Mouse (Mus musculus) kidney, adult 8-10 months (tissue): ENCODE measurements around the gene D030056L22Rik.

Experiments used
- DNase-seq, 2 experiments: peaks; one replicate each; pipeline ENCODE4 v3.0.0; 2022

The D030056L22Rik gene

GRCm38 (mm10) chr19:18712866-18713300, at the start of gene D030056L22Rik:
D030056L22Rik (plus strand) TSS chr19:18713193.
- peak; percentile 97 to 99 for DNase-seq

DNA sequence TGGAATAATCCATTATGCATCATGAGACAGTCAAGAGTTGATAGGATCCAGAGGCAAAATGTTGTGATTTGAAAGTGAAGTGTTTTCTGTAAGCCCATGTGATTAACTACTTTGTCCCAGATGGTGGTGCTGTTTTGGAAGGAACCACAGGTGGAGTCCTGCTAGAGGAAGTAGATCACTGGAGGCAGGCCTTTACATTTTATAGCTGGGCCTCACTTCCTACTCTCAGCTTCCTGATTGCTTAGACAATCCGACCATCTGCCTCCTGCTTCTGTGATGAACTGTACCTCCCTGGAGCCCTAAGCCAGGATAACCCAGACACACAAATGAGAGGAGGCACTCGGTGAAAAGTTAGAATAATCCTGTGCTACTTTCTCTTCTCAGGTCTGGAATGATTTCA, 49.1 kb upstream of the D030056L22Rik start:
- no peak for DNase-seq

DNA sequence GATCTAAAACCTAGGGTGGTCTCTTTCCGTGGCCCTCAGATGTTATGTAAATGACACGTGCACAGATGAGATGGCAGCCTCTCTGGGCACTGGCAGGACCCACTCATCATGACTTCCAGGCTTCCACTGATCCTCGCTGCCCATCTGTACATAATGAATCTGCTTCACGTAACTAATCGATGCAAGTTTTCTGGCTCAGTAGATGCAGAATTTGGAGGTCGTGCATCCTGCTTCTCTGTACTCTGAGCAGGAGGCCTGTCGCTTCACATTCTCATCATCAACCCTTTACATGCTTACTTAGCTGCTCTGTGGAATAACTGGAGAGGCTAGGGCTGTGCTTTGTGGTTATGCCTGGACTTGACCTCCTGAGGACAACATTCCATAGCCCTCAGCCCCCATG, 46.0 kb upstream of the D030056L22Rik start:
- no peak for DNase-seq

DNA sequence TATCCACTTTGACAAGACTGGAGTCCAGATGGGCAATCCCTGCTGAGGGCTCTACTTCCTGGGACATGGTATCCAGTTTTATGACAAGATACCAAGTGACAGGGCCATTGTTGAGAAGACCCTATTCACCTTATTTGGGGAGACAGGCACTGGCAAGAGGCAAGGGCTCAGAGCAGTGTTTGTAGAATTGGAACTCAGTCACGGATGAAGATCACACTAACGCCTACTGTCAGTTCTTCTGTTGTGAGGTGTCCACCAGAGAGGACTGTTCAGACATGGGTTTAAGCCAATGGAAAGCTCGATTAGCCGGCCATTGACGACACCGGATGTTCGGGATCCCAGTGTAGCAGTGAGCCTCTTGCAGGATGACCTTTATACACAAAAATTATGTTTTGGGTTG, 43.4 kb upstream of the D030056L22Rik start:
- peak in 1 of 2 experiments; percentile 2 for DNase-seq

DNA sequence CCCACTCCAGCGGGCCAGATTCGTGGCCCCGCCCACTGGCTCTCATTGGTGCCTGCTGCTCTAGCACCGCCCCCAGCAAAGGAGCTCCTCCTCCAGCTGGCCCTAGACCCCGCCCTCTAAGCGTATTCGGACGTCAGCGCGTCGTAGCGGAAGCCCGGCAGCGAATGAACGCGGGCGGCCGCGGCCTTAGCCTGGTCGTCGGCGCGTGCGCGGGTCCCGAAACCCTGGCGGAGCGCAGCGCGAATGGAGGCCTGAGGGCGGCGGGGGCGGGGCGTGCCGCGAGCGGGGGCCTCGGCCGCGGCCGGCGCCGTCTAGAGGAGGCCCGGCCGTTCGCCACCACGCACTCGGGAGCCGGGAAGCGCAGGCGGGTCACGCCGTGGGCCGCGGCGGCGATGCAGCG, 42.4 kb upstream of the D030056L22Rik start, which contains the start of gene Carnmt1:
Gene Carnmt1 (plus strand): TSS at position 157 of the 400 bp plus-strand sequence.
- peak; percentile 98 to 99 for DNase-seq

GRCm38 (mm10) chr19:18671056-18671741, 41.8 kb upstream of the D030056L22Rik start:
- DNase-seq, result peak; percentile 32

DNA sequence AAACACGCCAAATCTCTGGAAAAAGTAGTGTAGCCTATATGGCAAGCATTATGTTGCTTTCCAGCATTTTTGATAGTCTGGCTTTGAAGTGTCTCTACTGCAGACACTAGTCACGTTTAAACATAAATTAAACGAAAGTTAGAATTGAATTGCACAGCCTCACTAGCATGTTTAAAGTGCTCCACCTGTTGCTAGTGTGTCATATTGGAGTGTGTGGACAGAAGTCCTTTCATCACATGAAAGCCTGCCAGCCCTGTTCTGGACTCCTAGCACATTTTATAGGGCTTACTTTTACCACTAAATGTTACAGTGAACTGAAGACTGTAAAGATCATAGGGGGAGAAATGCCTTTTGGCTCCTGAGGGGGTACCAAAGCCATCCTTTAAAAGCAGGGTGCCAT, 40.5 kb upstream of the D030056L22Rik start:
- no peak for DNase-seq

- no peak for DNase-seq
Observed at GRCm38 (mm10) chr19:18673116-18673515, 39.9 kb upstream of the D030056L22Rik start.

GRCm38 (mm10) chr19:18682142-18682541, 30.9 kb upstream of the D030056L22Rik start:
- no peak for DNase-seq

DNA sequence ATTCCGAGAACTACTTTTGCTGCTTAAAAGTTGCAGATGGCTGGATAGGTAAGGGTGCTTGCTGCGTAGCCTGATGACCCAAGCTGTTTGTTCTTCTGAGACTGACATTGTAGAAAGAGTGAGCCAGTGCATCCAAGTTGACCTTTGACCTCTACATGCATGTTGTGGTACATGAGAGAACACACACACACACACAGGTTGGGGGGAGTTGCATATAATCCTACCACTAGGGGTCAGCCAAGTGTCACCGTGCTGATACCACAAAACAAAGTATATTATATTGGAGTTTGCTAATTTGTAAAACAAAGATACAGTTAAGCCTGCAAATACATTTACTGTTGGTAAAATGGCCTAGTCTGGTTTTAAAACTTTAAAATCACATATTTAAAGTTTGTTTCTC, 25.4 kb upstream of the D030056L22Rik start:
- peak; percentile 9 to 38 for DNase-seq

DNA sequence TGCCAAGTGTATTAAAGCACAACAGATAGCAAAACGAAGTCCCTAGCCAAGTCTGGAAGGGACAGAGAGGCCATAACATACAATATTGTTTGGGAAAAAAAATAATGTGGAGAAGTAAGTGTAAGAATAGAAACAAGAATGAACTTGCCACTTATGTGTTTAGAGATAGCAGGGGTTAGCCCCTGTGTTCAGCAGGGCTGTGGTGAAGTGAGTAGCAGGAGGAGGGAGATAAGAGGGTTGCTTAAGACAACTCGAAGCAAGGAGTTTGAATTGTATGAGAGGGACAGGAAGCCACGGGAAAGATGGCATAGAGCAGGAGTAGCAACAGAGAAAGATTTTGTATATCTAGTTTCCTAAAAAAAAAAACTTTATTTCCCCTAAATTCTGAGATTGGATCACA, 20.8 kb upstream of the D030056L22Rik start:
- DNase-seq, result no peak

- DNase-seq, result no peak
Observed at GRCm38 (mm10) chr19:18692768-18693167, 20.2 kb upstream of the D030056L22Rik start.

- DNase-seq, result no peak
Observed at GRCm38 (mm10) chr19:18695116-18695515, 17.9 kb upstream of the D030056L22Rik start.

- no peak for DNase-seq
Observed at GRCm38 (mm10) chr19:18695552-18695951, 17.4 kb upstream of the D030056L22Rik start.

DNA sequence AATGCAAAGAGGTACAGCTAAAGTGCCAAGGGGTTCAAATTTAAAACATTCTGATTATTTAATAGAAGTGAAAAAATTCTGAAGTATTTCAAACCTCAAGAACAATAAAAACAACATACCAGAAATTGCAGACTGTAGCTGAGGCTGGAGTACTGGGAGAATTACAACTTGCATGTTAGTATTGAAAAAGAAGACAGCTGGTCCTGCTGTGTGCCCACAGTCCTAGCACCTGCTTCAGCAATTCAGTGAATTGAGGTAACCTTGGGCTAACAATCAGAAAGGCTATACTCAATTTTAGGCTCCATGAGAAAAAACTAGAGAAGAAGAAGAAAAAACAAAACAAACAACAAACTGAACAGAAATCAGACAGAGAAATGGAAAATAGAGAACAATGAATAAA, 4.9 kb upstream of the D030056L22Rik start:
- DNase-seq, result no peak

- DNase-seq, result no peak
Observed at GRCm38 (mm10) chr19:18710903-18711302, 2.1 kb upstream of the D030056L22Rik start.

- DNase-seq, result no peak
Observed at GRCm38 (mm10) chr19:18711589-18711988, 1.4 kb upstream of the D030056L22Rik start.

- no peak for DNase-seq
Observed at GRCm38 (mm10) chr19:18712153-18712865, 684 bp upstream of the D030056L22Rik start.

DNA sequence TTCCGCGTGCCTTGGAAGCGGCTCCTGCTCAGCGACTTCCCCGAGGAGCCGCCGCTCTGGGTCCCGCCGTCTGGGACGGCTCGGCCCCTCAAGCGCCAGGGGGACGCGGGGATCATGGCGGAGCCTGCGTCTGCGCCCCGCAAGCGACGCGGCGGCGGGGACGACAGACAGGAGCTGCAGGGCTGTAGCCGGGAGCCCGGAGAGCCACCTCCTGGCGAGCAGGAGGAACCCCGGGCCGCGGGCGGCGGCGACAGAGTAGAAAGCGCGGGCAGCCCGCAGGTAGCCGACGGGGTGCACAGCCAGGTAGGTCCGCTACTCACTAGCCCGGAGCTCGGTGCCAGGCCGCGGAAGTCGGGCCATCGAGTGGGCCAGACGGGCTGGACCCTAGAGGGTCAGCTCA, 364 bp downstream of the D030056L22Rik start:
- peak; percentile 45 to 46 for DNase-seq

- DNase-seq, result peak; percentile 59 to 79
Observed at GRCm38 (mm10) chr19:18716374-18716773, 3.4 kb downstream of the D030056L22Rik start.

DNA sequence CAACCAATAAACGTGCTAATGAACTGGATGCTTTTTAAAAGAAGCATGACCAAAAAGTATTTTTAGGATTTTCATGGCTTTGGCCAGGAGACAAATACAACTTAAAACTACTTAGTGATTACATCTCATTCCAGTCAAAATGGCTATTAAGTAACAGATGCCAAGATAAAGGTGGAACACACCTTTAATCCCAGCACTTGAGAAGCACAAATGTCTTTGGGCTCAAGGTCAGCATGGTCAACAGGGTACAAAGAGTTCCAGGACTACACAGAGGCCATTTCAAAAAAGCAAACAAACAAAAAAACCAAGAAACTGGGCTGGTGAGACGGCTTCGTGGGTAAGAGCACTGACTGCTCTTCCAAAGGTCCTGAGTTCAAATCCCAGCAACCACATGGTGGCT, 7.3 kb downstream of the D030056L22Rik start:
- DNase-seq, result peak in 1 of 2 experiments; percentile 57

DNA sequence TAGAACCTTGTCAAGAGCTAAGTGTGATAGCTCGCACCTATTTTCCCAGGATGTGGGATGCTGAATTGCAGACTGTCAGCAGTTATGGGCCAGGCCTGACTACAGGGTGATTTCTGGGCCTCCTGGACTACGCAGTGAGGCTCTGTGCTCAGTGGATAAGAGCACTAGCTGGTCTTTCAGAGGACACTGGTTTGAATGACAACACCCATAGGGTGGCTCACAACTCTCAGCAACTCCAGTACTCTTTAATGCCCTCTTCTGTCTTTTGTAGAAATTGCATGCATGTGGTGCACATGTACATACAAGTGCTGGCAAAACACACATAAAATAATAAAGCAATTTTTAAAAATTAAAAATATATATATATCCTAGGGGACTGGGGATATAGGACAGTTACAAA, 12.2 kb downstream of the D030056L22Rik start:
- DNase-seq, result no peak

DNA sequence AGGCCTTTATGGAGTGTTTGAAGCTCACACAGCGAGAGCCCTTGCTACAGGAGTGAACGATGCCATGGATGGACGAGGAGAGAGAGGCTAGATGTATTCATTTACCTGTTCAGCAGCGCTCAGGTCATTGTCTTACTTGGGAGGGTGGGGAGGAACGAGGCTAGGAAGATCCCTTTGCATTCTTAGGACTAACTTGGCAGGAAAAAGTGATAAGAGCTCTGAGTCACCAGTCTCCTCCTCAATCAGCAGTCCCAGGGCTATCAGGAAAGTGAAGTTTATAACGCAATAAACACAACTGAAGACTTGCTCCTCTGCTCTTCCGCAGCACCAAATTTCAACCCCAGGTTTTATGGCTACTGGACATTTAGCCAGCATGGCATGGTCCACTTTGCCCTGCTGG, 17.3 kb downstream of the D030056L22Rik start:
- no peak for DNase-seq

DNA sequence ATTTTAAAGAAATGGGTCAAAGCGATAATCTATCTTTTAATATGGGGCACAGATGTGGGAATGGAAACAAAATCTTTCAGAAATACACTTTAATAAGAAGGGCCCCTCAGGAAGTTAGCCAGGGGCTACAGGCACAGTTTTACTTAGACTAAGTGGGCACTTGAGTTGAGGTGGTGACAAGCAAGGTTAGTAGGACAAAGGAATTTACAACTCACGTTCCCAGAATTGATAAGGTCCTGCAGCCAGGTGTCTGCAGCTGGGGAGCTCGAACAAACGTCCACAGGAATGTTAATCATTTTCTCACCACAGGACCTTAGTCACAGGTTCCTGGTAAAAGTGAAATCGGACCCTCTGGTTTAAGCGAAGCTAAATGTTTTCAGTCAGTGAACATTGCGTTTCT, 18.1 kb downstream of the D030056L22Rik start:
- DNase-seq, result no peak
